Mouse (Mus musculus) cerebellum, adult 11 months (tissue): ENCODE data around the gene N4bp3.
"Not testable (repeated sequence)": the region's sequence is repeated elsewhere in the genome, so short reads cannot be mapped to it uniquely, and the experiment has no call there.

Experiments used
- DNase-seq: peaks from one replicate; pipeline ENCODE4 v3.0.0; 2022

Gene N4bp3

DNA sequence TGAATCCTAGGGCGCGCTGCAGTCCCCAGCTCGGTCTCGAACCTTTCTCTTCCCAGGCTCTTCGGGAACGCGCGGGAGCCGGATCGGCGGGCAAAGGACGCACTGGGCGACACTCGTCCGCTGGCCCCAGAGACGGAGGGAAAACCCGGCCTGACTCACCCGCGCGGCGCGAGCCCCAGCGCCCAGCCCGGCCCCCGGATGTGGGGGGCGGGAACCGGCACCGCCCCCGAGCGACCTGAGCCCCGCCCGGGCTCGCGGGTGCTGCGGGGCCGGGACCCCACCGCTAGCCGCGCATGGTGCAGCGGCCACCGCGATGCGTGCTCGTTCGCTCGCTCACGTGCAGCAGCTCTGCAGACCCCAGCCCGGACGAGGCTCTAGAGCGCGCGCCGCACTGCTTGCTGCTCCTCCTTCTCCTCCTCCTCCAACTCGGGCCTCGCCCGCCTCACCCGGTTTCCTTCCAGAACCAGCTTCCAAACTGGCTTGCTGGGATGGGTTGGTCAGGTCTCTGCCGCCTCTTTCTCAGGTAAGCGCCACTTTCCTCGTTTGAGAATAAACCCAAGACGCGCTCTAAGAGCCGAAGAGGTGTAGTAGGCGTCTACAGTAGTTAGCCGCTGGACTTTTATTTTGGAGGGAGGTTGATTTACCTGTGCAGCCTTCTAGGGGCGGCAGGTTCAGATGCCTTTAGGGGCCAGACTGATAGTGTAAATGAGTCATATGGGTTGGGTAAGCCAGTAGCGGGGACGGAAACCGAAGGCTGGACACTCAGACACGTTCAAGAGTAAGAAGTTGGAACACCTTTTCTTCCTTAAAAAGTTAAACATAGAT lies at the start of gene N4bp3, which contains the start of gene D930048N14Rik:
Gene N4bp3 (minus strand): TSS at position 152 of the 825 bp plus-strand sequence.
Gene D930048N14Rik (plus strand): TSS at position 264 of the 825 bp plus-strand sequence.
- DNase-seq, result no peak

DNA sequence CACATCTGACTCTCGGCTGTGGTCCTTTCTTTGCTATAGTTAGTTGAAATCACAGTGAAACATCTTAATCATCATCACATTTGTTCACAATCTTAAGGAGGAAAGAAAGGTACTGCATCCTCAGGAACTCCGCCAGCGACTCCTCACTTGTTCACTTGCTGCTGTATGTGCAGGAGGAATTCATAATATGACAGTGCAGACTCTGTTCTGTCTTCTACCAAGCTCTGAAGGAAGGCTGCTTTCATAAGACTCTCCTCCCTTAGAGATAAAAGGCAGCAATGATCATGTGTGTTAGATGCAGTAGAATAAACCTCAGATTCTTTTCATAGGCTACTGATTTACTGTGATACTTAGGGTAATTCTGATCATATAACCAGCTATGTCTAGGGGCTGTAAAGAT lies 44.3 kb upstream of the N4bp3 start:
- no peak for DNase-seq

DNA sequence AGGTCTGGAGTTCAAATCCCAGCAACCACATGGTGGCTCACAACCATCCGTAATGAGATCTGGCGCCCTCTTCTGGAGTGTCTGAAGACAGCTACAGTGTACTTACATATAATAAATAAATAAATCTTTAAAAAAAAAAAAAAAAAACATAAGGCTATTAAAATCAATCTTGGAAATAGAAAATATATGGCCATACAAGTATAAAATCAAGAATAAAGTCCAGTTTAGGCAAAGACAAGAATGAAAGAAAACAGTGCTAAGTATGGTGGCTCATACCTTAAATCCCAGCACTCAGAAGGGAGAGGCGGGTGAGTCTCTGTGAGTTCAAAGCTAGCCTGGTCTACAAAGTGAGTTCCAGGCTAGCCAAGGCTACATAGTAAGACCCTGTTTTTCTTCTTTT lies 40.0 kb upstream of the N4bp3 start:
- DNase-seq, result not testable (repeated sequence)

DNA sequence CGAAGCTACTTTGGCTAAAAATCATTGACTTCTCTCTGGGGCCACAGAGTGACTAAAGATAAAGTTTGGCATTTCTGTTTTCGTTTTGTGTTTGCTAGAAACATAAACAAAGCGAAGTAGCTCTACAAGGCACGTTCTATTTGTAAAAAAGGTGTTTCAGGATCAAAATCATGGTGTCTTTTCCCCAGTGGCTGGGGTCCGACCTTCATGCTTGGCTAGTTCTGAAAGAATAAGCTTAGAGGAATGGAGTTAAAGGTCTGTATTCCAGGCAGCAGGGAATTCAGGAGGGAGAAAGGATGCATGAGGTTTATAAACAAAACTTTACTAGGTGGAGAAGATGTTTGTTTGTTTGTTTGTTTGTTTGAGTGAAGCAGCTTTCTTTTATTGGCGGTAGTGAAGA lies 38.7 kb upstream of the N4bp3 start:
- DNase-seq, result no peak

DNA sequence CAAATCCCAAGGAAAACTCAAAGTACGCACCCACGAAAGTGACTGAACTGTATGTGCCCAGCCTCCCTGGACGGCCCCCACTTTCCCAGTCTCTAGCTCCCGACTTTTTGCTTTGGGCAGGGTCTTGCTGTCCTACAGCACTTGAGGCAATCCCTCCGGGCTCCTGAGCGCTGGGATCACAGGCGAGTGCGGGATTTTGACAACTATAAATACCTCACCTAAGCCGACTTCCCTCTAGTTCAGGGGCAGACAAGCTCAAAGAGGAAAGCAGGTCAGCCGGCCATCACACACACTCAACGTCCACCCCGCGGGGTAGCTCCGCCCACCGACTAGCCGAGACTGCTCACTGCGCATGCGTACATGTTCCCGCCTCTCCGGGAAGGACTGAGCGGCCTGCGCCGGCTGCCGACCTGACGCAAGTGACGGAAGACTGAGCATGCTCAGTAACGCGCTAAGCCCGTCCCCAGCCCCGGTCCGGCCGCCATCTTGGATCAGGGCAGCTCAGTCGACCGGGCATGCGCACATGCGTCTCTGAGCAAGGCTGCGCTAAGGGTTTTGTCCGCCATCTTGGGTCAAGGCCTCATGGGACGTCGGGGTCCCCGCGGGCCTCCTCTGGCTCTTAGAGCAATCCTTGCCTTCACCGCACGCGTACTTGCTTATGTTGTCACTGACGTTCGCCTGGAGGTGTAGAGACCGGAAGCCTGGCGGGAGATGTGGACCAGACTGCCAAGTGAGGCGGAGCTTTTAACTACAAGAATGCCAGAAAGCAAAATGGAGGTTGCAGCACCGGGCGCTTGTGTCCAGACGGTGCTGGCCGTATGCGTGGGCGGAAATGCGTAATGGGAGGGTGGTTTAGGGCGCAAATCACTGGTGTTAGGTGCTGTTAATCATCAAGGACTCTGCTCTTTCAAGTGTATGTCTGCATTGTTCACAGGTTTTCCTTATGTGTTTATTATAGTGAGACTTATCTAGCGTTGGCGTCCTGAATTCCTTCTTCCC lies 38.0 kb upstream of the N4bp3 start, which contains the start of gene 0610009B22Rik:
Gene 0610009B22Rik (minus strand): TSS at position 545 of the 999 bp plus-strand sequence.
- DNase-seq, result peak; percentile 100

DNA sequence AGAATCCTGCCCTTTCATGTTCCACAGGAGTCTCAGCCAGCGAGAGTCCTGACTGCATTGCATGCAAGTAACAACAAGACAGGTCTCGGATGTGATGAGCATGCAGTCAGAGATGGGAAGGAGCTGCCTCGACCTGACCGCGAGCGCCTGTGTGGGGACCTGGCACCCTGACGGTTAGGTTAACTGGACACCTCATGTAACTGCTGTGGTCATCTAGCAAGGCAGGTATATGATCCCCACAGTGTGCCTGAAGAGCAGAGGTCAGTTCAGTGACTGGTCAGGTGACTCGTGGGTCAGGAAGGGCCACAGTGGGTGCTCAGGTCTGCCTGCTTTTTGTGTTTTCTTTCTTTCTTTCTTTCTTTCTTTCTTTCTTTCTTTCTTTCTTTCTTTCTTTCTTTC lies 31.3 kb upstream of the N4bp3 start:
- DNase-seq, result no peak

DNA sequence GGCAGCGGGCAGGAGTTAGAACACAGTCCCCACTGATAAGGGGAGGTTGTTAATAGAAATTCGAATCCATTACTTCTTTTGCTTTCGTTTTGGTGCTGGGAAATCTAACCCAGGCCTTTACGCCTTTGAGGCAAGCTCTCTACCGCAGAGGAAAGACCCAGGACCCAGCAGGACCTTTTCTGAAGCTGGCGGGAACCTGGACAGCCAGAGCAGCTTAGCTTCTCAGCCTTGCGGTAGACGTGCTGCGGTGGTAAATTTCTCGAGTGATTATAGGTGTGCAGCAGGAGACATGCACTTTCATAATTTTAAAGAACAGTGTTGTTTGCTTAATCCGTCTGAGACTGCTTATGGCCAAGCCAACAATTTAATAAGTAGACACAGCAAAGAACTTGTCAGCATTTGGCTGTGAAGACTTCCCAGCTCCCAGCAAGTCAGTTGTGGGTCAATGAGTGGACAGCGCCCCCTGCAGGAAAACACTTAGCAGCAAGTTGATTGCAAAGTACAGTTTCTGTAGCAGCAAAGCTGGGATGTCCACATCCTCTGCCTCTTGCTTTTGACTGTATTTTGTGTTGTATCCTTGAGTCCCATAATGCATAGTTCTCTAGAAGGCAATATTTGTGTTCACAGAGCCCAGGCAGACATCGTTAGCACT lies 30.8 kb upstream of the N4bp3 start:
- DNase-seq, result peak; percentile 82

DNA sequence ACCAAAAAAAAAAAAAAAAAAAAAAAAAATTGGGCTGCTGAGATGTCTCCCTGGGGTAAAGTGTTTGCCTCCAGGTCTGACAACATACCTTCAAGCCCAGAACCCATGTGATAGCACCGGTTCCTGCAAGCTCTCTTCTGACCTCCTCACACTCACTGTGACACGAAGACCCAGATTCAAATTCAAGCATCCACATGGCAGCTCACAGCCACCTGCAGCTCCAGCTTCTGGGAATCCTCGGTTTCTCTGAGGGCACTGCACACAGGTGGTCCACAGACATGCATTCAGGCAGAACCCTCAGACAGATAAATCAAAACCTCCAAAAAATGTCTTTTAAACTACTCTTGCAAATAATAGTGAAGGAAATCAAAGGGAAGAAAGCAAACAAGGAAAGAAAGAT lies 28.8 kb upstream of the N4bp3 start:
- DNase-seq, result no peak

DNA sequence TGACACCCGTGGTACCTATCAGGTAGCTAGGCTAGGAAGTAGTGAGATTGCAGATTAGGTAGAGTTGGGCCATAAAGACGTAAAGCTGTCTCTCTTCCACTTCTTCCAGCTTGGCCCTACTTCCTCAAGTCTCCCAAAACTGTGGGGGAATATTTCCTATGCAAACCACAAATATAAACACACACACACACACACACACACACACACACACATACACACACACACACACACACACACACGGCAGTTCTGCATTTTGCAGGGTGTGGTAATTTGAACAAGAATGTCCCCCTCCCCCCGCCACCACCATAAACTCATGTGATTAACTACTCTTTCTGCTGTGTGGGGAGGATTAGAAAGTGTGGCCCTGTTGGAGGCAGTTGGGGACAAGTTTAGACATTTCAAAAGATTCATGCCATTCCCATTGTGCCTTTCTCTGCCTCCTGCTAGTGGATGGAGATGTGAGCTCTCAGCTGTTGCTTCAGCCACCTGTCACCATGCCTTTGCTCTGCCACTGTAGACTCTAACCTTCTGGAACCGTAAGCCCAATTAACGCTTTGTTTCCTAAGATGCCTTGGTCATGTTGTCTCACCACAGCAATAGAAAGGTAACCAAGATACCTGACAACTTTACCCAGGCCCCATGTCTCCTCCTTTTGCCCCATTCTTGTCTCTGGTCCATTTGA lies 27.2 kb upstream of the N4bp3 start:
- no peak for DNase-seq

DNA sequence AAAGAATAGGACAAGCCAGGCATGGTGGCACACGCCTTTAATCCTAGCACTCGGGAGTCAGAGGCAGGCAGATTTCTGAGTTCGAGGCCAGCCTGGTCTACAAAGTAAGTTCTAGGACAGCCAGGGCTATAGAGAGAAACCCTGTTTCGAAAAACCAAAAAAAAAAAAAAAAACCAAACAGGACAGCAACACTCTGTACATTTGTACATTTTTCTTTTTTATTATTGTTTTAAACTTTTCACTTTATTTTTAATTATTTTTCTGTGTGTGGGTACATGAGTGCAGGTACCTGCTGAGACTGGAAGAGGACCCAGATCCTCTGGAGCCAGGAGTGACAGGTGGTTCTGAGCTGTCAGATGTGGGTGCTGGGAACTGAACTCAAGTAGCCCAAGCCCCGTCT lies 24.7 kb upstream of the N4bp3 start:
- DNase-seq, result no peak

DNA sequence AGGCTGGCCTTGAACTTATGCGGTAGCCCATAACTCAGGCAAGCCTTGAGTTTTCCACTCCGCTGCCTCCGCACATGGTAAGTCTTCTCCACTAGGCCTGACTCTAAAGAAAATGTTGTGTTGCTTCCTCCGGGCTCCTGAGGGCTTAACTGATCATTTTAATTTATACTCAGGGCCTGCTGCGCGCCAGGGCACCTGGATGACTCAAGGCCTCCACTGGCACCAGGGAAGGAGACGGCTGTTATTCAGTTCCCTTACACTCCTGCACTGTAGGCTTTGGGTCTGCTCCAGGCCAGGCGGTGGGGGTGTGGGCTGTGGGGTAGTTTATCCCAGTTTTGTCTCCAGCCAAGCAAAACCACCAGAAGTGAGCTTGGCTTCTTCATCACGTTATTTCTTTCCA lies 22.6 kb upstream of the N4bp3 start:
- DNase-seq, result no peak

DNA sequence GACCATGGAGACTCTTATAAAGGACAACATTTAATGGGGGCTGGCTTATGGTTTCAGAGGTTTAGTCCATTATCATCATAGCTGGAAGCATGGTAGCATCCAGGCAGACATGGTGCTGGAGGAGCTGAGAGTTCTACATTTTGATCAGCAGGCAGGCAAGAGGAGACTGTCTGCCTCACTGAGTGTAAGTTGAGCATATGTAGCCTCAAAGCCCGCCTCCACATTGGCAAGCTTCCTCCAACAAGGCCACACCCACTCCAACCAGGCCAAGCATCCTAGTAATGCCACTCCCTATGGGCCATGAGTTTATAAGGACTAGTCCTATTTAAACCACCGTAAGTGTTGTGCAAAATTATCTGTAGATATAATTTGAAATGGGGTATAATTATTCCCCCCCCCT lies 20.7 kb upstream of the N4bp3 start:
- no peak for DNase-seq

DNA sequence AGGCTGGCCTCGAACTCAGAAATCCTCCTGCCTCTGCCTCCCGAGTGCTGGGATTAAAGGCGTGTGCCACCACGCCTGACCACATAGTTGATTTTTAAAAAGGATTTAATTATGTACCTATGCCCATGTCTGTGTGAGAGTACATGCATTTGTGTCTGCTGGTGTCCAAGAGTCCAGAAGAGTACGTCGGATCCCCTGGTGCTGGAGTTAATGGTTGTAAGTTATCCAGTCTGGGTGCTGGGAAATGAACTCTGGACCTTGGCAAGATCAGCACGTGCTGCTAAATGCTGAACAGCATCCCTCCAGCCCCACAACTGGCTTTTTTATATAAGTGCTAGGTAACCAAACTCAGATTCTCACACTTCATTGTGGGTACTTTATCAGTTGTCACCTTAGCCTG lies 20.2 kb upstream of the N4bp3 start:
- DNase-seq, result no peak

DNA sequence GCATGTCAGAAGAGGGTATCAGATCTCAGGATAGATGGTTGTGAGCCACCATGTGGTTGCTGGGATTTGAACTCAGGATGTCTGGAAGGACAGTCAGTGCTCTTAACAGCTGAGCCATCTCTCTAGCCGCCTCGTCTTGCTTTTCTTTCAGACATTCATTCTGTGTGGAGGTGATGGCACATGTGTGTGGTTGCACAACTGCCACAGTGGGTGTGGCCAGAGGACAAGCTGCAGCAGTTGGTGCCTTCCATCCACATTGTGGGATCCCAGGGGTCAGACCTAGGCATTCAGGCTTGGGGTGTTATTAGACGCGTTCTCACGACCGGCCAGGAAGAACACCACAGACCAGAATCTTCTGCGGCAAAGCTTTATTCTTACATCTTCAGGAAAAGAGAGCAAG lies 14.1 kb upstream of the N4bp3 start:
- not testable (repeated sequence) for DNase-seq

DNA sequence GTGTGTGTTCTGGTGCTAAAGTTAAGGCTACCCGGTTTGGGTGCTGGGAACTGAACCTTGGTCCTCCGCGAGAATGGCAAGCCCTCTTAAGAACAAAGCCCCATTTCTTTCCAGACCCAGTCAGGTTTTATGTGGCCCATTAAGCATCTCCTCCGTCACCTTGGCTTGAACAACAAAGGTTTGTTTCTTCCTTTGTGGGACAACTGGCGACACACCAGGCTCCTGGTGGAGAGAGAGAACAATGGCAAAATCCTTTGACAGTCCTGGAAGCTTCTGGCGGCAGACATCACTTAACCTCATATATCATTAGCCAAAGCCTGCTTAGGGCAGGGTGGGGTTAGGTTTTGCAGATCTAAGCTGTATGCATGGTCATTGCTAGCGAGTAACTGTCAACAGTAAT lies 12.0 kb upstream of the N4bp3 start:
- no peak for DNase-seq

DNA sequence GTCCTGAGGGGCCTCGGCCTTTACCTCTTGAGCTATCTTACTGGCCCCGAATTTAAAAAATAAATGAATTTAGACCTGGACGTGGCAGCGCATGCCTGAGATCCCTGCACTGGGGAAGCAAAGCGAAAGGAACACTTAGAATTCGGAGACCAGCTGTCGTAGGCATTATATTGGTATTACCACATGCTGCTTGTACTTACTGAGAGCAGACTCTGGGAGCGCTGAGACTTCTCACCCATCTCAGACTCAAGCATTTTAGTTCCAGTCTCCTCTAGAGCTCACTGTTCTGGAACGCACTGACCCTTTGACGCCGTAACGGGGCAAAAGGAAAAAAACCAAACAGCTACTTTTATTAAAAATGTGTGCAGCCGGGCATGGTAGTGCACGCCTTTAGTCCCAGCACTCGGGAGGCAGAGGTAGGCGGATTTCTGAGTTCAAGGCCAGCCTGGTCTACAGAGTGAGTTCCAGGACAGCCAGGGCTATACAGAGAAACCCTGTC lies 11.3 kb upstream of the N4bp3 start:
- no peak for DNase-seq

DNA sequence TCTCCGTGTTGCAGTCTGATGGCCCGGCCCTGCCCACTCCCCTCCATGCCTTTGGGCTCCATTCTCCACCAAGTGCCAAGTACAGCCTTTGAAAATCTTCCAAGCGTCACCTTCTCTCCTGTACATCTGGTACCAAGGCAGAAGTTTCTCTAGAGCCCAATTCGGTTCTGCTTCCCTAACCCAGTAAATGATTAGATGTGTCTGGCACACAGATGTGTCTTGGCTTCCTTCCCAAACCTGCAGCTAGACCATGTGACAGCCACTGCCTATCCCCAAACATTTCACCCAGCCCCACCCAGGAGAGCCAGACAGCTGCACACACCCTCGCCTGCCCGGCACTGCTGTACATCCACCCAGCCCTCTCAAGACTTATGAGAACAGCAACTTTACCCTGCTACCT lies 8.1 kb upstream of the N4bp3 start:
- no peak for DNase-seq

DNA sequence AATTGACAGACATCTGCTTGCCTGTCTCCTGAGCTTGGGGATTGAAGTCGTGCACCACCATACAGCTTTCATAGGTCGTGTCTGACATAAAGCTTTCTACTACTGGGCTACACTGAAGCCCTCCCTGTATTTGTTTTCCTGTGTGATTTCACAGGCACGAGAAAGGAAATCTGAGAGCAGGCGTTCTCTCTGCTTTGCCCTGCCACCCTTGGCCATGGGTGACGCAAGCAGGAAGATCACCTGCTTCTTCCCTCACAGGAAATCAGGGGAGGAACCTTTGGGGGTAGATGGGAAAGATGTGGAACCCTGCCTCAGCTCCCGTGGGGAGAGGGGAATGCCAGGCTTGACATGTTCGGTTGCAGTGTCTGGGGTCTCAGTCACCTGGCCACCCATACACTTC lies 7.6 kb upstream of the N4bp3 start:
- no peak for DNase-seq

DNA sequence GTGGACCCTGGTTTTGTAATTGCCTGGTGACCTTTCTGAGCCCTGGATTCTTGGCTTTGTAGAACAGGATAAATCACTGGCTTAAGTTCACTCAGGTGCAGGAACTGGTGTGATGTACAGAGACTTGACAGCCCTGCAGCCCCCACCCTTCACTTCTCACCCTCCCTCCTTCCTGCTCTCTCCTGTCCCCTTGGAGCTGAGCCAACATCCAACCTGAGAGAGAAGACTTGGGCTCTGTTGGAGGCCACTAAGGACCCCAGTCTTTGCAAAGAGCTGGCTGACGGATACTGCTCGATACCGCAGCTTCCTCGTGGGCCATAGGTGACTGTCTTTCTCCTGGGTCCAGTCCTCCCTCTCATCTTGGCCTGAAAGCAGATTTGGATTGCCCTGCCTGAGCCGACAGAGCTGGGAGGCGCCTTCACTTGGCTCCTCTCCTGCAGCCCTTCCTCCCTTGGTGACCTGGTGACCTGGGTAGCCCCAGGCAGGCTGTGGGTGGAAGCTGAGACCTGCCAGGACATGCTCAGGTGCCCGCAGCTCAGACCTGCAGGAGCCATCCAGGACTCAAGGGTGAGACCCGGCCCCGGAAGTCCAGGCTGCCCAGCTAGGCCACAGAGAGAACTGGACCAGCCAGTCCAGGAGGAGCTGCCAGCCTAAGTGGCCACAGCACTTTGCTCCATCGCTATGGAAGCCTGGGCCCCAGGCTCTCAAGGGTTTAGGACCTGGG lies 6.3 kb upstream of the N4bp3 start:
- no peak for DNase-seq

DNA sequence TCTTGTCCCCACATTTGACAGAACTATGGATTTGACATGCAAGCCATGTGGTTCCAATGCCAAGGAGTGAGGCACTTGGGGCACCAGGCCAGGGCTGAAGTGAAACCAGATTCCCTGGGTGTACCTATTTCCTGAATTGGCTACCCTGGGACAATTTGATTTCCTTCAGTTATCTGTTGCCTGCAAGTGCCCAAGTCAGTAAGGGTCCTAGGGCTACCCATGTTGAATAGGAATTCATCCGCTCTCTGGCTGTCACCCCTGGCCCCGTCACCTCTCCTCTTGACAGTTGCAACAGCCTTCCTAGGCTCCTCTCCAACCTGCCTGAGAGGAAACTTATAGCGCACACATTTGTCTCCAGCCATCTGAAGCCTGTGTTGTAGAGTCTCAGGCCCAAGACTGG lies 4.2 kb upstream of the N4bp3 start:
- DNase-seq, result no peak

DNA sequence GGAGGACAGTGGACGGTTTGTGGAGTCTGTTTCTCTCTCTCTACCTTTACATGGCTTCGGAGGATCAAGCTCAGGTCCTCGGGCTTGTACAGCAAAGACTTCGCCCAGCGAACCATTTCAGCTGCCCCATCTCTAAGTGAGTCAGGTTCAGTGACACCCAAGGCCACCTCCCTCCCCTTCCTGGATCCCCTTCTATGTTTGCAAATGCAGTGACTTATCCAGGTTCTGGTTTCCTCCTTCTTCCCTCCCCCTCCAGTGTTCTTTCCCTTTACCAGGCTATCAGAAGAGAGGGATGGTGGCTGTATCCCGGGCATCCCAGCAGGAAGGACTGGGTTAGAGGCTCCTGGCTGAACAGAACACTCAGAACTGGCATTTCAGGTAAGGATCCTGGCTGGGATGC lies 3.1 kb upstream of the N4bp3 start:
- DNase-seq, result no peak
